Mouse (Mus musculus): ENCODE results near the gene Zbtb41.

DNA sequence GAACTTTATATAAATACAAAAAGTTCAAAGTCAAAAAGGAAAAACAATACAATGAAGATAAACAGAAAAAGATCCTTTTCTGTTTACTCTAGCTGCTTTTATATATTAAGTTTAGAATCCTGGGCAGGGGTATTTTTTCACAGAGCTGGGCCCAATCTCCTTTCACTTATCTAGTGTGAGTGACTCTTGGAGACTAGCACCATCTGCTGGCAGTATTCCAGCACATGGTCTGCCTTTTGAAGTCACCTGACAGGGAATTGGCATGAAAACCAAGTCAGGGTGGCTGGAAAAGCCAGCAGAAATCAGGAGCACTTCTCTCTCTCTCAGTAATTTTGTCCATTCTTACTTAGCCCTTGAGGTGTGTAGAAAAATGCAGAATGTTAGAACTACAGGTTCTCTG is 16.3 kb downstream of the Zbtb41 start:
- peak; percentile 55 for TF ChIP-seq CTCF (IDR thresholded peaks at IDR 0.05; ENCODE audit: low read depth)
- no peak for TF ChIP-seq EP300 (optimal IDR thresholded peaks at IDR 0.05)

Measured in stomach, postnatal 0 days (tissue).